Mouse (Mus musculus): ENCODE data around the gene Foxc2.

- no peak for TF ChIP-seq POLR2A (IDR thresholded peaks at IDR 0.05; ENCODE audit: control insufficient read depth, extremely low read depth, insufficient read depth, low read length, poor library complexity)
- no peak for TF ChIP-seq CTCF (IDR thresholded peaks at IDR 0.05; ENCODE audit: borderline replicate concordance, control insufficient read depth, extremely low read depth, insufficient read depth, low read length, poor library complexity)
Measured at GRCm38 (mm10) chr8:121121704-121122103, 5.7 kb downstream of the Foxc2 start.
